Mouse (Mus musculus) embryonic facial prominence, embryonic 15.5 days (tissue): ENCODE results near the gene Wdr25. TPM values are rescaled to one million over a fixed set of nuclear protein-coding genes. Genes with fewer than 3 reads are reported as not detected.

Experiments used
- ATAC-seq: fragments of 200-750 bp; cut with Nextera tagmentation; 2 replicates; pipeline ENCODE4 v1.8.0; 2017; ENCODE audit warnings: low read depth, moderate TSS enrichment; ENCODE audit not compliant: insufficient number of reproducible peaks, low FRiP score, low TSS enrichment
- H3K27ac ChIP-seq: fragments of 300-500 bp; sonication (generic); replicated peaks from 2 replicates; pipeline ENCODE4 v1.5.1; 2015; ENCODE audit warnings: mild to moderate bottlenecking, inconsistent platforms
- H3K27me3 ChIP-seq: fragments of 300-500 bp; sonication (generic); 2 replicates; pipeline ENCODE4 v1.6.1; 2015; ENCODE audit warnings: inconsistent platforms
- H3K36me3 ChIP-seq: fragments of 300-500 bp; sonication (generic); 2 replicates; pipeline ENCODE4 v1.6.1; 2015; ENCODE audit warnings: mild to moderate bottlenecking, inconsistent platforms
- H3K4me1 ChIP-seq: fragments of 300-500 bp; sonication (generic); 2 replicates; pipeline ENCODE4 v1.6.1; 2015; ENCODE audit warnings: inconsistent platforms
- H3K4me2 ChIP-seq: fragments of 300-500 bp; sonication (generic); replicated peaks from 2 replicates; pipeline ENCODE4 v1.6.1; 2015; ENCODE audit warnings: mild to moderate bottlenecking, inconsistent platforms
- H3K4me3 ChIP-seq: fragments of 300-500 bp; sonication (generic); replicated peaks from 2 replicates; pipeline ENCODE4 v1.5.1; 2015; ENCODE audit warnings: mild to moderate bottlenecking, inconsistent platforms
- H3K9ac ChIP-seq: fragments of 300-500 bp; sonication (generic); 2 replicates; pipeline ENCODE4 v1.6.1; 2015; ENCODE audit warnings: inconsistent platforms
- H3K9me3 ChIP-seq: fragments of 300-500 bp; sonication (generic); replicated peaks from 2 replicates; pipeline ENCODE4 v1.6.1; 2016; ENCODE audit warnings: inconsistent platforms
- WGBS: fragments of 180-500 bp; shearing (Covaris S2); methylation state at CpG from one replicate; pipeline ENCODE4 v1.1.7; 2015; 5-methylcytosine and 5-hydroxymethylcytosine counted together
- polyA plus RNA-seq: library from polyadenylated mRNA; unstranded; fragments of >200 nt; fragmentation: Nextera tagmentation; extraction: Ambion mirVana; gene quantifications from 2 replicates; pipeline ENCODE4 v1.2.1, GENCODE M21; 2015

Wdr25 gene
- polyA plus RNA-seq, 1 experiment from 2014 or later: 9.9 TPM

DNA sequence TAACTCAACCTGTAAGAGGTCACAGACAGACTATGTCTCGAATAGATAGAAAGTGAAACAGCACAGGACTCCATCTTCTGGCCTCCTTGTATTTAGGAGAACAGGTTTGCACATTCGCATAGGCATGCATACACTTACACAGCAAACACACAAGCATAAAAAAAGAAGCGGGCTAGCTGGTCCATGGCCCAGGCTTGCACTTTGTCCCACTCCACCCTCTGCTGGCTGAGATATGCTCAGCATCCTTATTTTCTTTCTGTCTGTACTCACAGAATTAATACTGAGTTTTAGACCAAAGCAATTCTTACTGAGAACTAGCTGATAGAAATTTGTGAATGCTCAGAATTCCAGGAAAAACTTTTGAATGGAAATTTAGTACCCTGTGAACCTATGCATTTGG, 2.6 kb downstream of the Wdr25 start:
- WGBS: 69% methylated on average over 3 of the region's 3 CpGs
- Histone ChIP-seq H3K4me2 (no peak overlapping the region), H3K4me3 (no peak overlapping the region), H3K9me3 (no peaks in the 10 kb centered on the region), H3K36me3 (no peaks in the 10 kb centered on the region), H3K9ac (no peak overlapping the region), H3K27ac (no peak overlapping the region), H3K4me1 (peaks cover 21% of the 10 kb centered on the region), H3K27me3 (no peaks in the 10 kb centered on the region)
- no peak for ATAC-seq

DNA sequence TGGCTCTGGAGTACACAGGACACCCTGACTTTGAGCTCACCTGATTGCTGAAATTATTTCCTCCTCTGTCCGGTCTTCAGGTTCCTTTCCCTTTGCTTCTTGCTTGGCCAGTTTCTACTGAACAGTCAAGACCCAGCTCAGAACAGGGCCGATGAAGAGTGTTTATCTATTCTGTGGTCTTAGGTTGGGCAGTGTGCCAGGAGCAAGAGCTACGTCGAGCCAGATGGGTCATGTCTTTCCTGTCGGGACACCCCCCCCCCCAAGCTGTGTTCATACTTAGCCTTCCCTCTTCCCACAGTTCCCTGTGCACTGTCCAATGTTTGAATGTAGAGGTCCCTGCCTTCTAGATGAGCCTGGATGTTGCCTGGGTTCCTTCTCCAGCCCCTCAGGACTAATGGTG, 7.9 kb downstream of the Wdr25 start:
- no peak overlapping the region for H3K27ac ChIP-seq
- peaks cover 10% of the 10 kb centered on the region for H3K27me3 ChIP-seq
- peaks cover 23% of the 10 kb centered on the region for H3K4me1 ChIP-seq
- no peaks in the 10 kb centered on the region for H3K36me3 ChIP-seq
- H3K4me3 ChIP-seq: no peak overlapping the region
- no peak overlapping the region for H3K4me2 ChIP-seq
- ATAC-seq: no peak
- WGBS: 49% methylated on average over 5 of the region's 5 CpGs
- H3K9me3 ChIP-seq: no peaks in the 10 kb centered on the region
- no peak overlapping the region for H3K9ac ChIP-seq

DNA sequence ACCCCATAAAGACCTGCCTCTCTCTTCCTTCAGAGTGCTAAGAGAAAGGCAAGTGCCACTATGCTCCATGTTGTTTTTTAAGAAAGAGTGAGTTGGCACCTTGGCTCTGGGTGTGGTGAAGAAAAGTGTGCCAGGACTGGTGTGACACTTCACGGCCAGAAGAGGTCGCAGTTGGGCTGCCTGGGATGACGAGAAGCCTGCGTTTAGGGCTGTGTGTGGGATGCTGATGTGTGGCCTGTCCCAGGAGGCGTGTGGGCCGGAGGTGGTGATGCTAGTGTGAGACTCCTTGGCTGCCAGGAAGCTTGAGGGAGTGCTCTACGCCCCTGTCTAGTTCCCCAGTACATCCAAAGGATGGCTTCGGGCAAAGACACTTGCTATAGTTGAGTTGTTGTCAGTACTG, 9.5 kb downstream of the Wdr25 start:
- ATAC-seq: no peak
- no peaks in the 10 kb centered on the region for H3K9me3 ChIP-seq

DNA sequence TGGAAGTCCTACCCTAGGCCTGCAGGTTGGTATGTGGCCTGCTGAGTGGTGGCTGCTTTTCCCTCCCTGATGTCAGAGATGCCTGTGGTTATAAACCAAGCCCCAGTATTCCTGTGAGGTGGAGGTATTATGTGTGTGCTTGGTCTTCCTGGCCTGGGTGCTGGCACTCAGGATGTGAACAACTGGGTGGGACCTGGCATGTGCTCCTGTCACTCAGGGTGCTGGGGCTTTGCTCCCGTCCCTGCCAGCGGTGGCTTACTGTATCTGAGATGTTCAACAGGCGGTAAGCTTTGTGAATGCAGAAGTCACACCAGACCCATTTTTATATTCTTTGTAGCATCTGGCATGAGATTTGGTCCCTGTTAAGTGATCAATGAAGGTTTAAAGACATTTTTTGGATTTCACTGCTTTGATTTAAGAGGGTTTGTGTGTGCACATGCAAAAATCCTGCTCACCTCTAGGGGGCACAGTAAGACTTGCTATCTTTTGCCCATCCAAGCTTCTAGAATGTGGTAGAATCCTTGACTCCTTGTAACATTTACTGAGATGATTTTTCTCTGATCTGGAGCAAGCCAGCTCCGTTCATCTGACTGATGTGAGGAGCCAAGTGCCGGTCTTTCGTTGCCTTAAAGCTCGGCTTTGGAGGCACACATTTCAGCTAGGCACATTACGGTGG, 10.3 kb downstream of the Wdr25 start:
- Histone ChIP-seq H3K4me2 (no peak overlapping the region), H3K4me1 (peaks cover 29% of the 10 kb centered on the region), H3K9ac (no peak overlapping the region), H3K27me3 (peaks cover 19% of the 10 kb centered on the region), H3K36me3 (no peaks in the 10 kb centered on the region), H3K27ac (0 out of 2 replicates have a peak overlapping the region, but pooled peaks have one; percentile 6), H3K9me3 (no peaks in the 10 kb centered on the region), H3K4me3 (no peak overlapping the region)
- 48% methylated on average over 8 of the region's 8 CpGs for WGBS
- ATAC-seq: no peak

More for the DNA sequence above, 9.5 kb downstream of the Wdr25 start:
- peaks cover 19% of the 10 kb centered on the region for H3K27me3 ChIP-seq
- peaks cover 23% of the 10 kb centered on the region for H3K4me1 ChIP-seq
- WGBS: 15% methylated on average over 8 of the region's 8 CpGs
- H3K4me3 ChIP-seq: no peak overlapping the region
- no peak overlapping the region for H3K9ac ChIP-seq
- H3K4me2 ChIP-seq: no peak overlapping the region
- H3K36me3 ChIP-seq: no peaks in the 10 kb centered on the region
- H3K27ac ChIP-seq: no peak overlapping the region

DNA sequence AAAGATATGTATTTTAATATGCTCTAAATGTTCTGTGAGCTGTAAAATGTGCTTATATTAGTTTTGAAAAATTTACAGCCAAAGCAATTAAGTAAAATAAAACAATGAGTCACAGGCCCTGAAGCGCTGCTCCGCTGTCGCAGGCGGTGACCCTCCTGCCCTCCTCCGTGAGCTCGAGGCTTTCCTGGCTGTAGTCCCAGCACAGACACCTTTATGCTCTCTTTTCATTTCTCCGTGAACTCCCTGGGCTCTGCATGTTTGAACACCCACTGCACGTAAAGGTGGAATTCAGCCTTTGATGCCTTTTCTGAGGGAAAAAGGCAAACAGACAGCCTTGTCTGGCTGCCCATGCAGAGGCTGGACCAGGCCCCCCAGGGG, 10.8 kb downstream of the Wdr25 start:
- Histone ChIP-seq H3K27me3 (peaks cover 19% of the 10 kb centered on the region), H3K4me3 (no peak overlapping the region), H3K9me3 (no peaks in the 10 kb centered on the region), H3K4me1 (peaks cover 33% of the 10 kb centered on the region), H3K27ac (0 out of 2 replicates have a peak overlapping the region, but pooled peaks have one; percentile 6), H3K9ac (no peak overlapping the region), H3K4me2 (no peak overlapping the region), H3K36me3 (no peaks in the 10 kb centered on the region)
- no peak for ATAC-seq
- WGBS: 22% methylated on average over 8 of the region's 8 CpGs

DNA sequence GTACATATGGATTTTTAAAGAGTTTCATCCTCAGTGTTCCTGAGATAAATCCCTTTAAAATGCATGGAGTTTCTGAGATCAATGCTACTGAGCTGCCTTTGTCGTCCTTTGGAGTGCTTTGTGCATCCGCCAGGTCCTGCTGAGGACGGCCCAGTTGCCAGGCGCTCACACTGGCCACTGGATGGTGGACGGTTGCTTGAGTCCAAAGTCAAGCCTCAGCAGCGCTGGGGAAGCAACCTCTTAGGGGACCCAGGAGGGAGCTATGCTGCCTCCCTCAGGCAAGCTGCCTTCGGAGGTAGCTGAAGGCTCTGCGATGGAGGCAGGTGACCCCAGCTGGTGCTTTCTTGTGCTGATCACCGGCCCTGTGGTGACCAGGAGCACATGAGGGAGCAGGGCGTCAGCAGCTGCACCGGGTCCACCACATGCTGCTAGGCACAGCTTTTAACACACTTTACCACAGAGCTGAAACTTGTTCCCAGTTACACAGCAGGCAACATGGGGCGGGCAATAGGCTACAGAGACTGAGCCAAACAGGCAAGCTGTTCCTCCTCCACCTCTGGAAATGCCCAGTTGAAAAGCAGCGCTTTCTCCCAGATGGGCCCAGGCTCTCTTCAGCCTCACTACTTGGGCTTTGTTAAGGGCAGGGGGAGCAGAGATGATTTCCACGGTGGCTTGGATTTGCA, 12.3 kb downstream of the Wdr25 start:
- Histone ChIP-seq H3K27ac (no peak overlapping the region), H3K36me3 (no peaks in the 10 kb centered on the region), H3K9me3 (no peaks in the 10 kb centered on the region), H3K4me3 (no peak overlapping the region), H3K27me3 (peaks cover 19% of the 10 kb centered on the region), H3K9ac (no peak overlapping the region), H3K4me1 (peaks cover 46% of the 10 kb centered on the region), H3K4me2 (no peak overlapping the region)
- WGBS: 63% methylated on average over 14 of the region's 14 CpGs
- no peak for ATAC-seq

DNA sequence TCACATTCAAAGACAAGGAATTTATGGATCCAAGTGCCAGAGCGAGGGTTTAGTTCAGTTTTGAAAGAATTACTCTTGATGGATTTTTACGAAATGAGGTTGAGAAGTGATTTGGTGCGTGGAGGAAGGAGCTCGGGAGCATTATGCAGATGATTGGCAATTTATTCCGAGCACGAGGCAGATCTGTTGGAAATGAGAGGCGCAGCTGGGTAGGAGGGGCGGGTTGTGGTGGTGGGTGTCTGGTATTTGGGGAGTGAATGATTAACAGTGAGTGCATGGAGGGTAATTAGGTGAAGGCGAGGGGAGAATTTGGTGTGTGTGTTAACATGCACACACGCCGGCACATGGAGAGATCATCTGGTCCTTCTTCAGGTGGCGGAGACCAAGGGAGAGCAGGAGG, 13.0 kb downstream of the Wdr25 start:
- Histone ChIP-seq H3K4me1 (peaks cover 52% of the 10 kb centered on the region), H3K4me3 (no peak overlapping the region), H3K4me2 (no peak overlapping the region), H3K9me3 (no peaks in the 10 kb centered on the region), H3K36me3 (no peaks in the 10 kb centered on the region), H3K27ac (no peak overlapping the region), H3K9ac (no peak overlapping the region), H3K27me3 (peaks cover 19% of the 10 kb centered on the region)
- WGBS: 65% methylated on average over 12 of the region's 12 CpGs
- ATAC-seq: no peak

DNA sequence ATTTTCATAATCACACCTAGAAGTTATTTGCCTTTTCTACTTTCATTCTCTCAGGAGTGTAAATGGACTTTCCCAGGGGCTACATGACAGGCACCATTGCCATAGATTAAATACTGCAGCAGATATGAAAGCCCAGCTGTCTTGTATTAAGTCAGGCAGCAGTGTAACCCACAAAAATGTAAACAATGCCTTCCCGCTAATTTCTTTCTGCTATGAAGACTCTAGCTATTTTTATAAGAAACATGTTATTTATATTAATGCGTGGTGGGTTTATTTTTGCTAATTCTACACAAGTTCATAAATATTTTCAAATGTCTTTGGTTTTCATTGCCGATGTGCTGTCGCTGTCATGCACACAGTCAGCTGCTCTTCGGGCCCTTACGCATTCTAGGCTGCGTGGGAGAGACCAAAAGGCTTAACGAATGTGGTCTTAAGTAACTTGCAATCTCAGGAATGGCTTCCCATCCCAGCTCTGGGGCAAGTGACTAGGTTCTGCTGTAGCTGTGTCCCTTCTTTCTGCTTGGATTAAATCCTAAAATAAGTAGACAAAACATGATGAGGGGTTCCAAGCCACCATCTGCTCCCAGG, 16.5 kb downstream of the Wdr25 start:
- H3K27me3 ChIP-seq: peaks cover 14% of the 10 kb centered on the region
- WGBS: 28% methylated on average over 8 of the region's 8 CpGs
- H3K4me1 ChIP-seq: peaks cover 64% of the 10 kb centered on the region
- no peaks in the 10 kb centered on the region for H3K36me3 ChIP-seq
- H3K9me3 ChIP-seq: no peaks in the 10 kb centered on the region
- H3K4me3 ChIP-seq: no peak overlapping the region
- no peak; the same call in 1 of the 2 replicates for ATAC-seq
- H3K27ac ChIP-seq: peak overlapping the region; percentile 44; the same call in 1 of the 2 replicates
- no peak overlapping the region for H3K4me2 ChIP-seq
- H3K9ac ChIP-seq: no peak overlapping the region

DNA sequence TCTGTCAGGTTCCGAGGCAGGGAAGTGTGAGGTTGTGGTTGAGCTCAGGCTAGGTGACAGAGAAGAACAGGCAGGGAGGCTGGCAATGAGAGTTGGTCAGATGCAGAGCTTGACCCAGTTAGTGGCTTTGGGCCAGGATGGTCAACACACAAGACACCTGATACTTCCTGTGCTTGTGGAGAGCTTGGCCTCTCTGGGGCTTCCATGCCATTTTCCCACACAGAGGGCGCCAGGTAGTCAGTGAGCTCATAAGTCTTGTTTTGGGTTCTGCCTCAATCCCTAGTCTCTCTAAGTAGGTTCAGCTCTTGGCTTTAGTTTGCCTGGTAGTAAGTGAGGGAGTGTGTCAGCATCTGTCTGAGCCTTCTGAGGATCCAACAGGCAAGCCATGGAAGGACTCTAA, 19.0 kb downstream of the Wdr25 start:
- Histone ChIP-seq H3K27me3 (0 out of 2 replicates have a peak, but pooled peaks cover under 1% of the 10 kb centered on the region), H3K4me3 (no peak overlapping the region), H3K4me2 (no peak overlapping the region), H3K27ac (no peak overlapping the region), H3K4me1 (peaks cover 84% of the 10 kb centered on the region), H3K9ac (no peak overlapping the region), H3K36me3 (no peaks in the 10 kb centered on the region), H3K9me3 (no peaks in the 10 kb centered on the region)
- 89% methylated on average over 2 of the region's 2 CpGs for WGBS
- no peak for ATAC-seq

DNA sequence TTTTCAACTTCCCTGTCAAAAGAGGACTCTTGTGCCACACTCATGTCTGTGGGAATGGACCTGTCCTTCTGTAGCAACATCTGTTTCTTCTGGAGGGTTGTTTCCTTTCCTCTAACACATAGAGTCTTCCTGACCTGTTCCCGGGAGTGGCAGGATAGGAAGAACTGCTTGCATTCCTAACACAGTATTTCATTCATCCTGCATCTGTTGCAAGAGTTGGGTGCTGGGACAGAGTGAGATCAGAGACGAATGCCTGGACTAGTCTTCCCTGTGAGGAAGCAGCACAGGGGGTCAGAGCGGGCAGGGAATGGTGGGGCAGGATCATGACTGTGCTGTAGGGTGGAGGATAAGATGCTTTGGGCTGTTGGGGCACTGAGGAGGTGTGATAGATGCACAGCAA, 20.8 kb downstream of the Wdr25 start:
- Histone ChIP-seq H3K36me3 (no peaks in the 10 kb centered on the region), H3K9ac (no peak overlapping the region), H3K27ac (peak overlapping the region; percentile 49), H3K4me2 (no peak overlapping the region), H3K4me3 (no peak overlapping the region), H3K27me3 (no peaks in the 10 kb centered on the region), H3K4me1 (peaks cover 90% of the 10 kb centered on the region), H3K9me3 (no peaks in the 10 kb centered on the region)
- ATAC-seq: no peak
- WGBS: 42% methylated on average over 3 of the region's 3 CpGs

DNA sequence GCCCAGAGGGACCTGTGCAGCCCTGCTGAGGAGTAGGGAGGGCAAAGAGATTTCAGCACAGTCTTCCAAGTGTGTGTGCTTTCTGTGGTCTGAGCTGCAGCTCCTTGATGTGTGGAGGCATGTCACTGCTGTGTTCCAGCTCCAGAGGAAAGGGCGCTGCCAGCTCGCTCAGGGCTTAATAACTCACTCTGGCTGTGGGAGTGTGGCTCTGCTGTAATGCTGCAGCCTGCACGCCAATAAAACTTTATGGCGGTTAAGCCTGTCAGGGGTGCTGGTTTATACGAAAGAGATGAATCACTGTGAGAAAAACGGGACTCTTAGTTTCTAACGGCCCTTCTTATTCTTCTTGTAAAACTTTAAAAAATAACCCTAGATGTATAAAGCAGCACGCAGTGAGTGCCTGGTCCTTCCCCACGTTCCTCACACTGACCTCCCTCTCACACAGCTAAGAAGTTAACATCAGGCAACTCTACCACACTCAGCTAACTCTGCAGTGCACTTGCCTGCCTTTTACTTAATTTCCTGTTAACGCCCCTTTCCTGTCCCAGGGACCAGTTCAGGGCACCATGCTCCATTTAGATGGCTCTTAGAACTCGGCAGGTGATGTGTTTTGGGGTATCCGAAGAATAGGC, 21.4 kb downstream of the Wdr25 start:
- ATAC-seq: no peak
- no peak overlapping the region for H3K9ac ChIP-seq
- no peaks in the 10 kb centered on the region for H3K36me3 ChIP-seq
- H3K27ac ChIP-seq: peak overlapping the region; percentile 49
- no peak overlapping the region for H3K4me3 ChIP-seq
- no peaks in the 10 kb centered on the region for H3K9me3 ChIP-seq
- peaks cover 86% of the 10 kb centered on the region for H3K4me1 ChIP-seq
- no peak overlapping the region for H3K4me2 ChIP-seq
- H3K27me3 ChIP-seq: no peaks in the 10 kb centered on the region
- 55% methylated on average over 12 of the region's 12 CpGs for WGBS
